ENCODE assay signal across 8 mouse cellular contexts in the genomic region with DNA sequence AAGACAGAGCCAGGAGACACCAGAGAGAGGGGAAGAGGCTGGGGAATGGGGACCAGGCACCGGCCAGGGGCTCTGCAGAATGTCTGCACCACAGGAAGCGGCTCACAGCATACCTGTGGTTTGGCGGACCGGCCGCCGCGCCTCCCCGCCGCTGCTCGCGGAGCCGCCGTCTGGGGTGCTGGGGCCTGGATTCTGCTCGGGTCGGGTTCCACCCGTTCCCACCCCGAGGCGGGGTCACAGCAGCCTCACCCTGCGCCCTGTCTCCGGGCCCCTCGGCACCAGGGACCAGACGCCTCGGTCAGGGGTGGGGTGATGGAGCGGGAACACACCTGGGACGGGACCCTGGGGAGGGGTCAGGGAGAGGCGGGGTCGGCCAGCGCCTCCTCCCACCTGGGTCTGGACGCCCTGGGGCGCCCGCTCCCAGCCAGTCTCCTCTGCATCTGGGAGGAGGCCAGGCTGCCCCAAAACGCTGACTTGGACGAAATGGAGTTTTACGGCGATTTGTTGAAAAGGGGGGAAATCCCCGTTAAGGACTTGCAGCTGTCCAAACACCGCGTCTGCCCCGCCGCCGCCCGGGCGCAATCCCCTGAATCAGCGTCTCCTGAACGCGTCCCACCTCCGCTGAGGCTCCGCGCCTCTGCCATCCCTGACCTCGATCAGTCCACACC. TPM values are rescaled to one million over a fixed set of nuclear protein-coding genes. Genes with fewer than 3 reads are reported as not detected.
DNase-seq lines count a peak whose midpoint lies in the region; ATAC-seq and TF ChIP-seq lines count a peak whose summit lies in the region.

No protein-coding gene starts in this region.

- ATAC-seq in heart, embryonic 12.5 days (ENCODE audit: insufficient number of reproducible peaks, low FRiP score): no peak
- ATAC-seq in forebrain, postnatal 0 days: no peak
- 0 out of 2 replicates have a peak, but pooled peaks have one; percentile 10 for ATAC-seq in megakaryocyte progenitor cell, adult 5-6 weeks (replicated peaks; ENCODE audit: poor library complexity)

- no peaks in the 10 kb centered on the region for H3K36me3 ChIP-seq in heart, embryonic 12.5 days
- no peaks in the 10 kb centered on the region for H3K36me3 ChIP-seq in ES-Bruce4 (ENCODE audit: control insufficient read depth, insufficient read depth, low read length, poor library complexity, severe bottlenecking)
- no peaks in the 10 kb centered on the region for H3K36me3 ChIP-seq in forebrain, postnatal 0 days (ENCODE audit: insufficient read depth)

- peaks cover 31% of the 10 kb centered on the region for H3K4me1 ChIP-seq in heart, embryonic 12.5 days (replicated peaks)
- peaks cover 6% of the 10 kb centered on the region for H3K4me1 ChIP-seq in ES-Bruce4 (ENCODE audit: control insufficient read depth, insufficient read depth, low read length)
- peaks cover 8% of the 10 kb centered on the region; the same call in 1 of the 2 replicates for H3K4me1 ChIP-seq in forebrain, postnatal 0 days (ENCODE audit: insufficient read depth)

- TF ChIP-seq EP300 in ES-Bruce4 (IDR thresholded peaks at IDR 0.05; ENCODE audit: insufficient read depth, low read depth, low read length): no peak

- WGBS in heart, embryonic 12.5 days: under 1% methylated on average over 46 of the region's 50 CpGs
- WGBS in forebrain, postnatal 0 days: 1% methylated on average over 45 of the region's 50 CpGs

- no peak for TF ChIP-seq POLR2A in ES-Bruce4 (IDR thresholded peaks at IDR 0.05; ENCODE audit: insufficient read depth, low read length)

- no peak for TF ChIP-seq CTCF in ES-Bruce4 (IDR thresholded peaks at IDR 0.05; ENCODE audit: low read depth, low read length)
- TF ChIP-seq CTCF in forebrain, postnatal 0 days (IDR thresholded peaks at IDR 0.05; ENCODE audit: low read depth): no peak

- H3K27ac ChIP-seq in heart, embryonic 12.5 days (ENCODE audit: poor library complexity, severe bottlenecking): no peak overlapping the region
- H3K27ac ChIP-seq in ES-Bruce4 (ENCODE audit: insufficient read depth, low read length): no peak overlapping the region
- H3K27ac ChIP-seq in forebrain, postnatal 0 days (ENCODE audit: low read depth, low read length): no peak overlapping the region

- peak overlapping the region; percentile 66 for H3K4me2 ChIP-seq in heart, embryonic 12.5 days
- peak overlapping the region; percentile 42 for H3K4me2 ChIP-seq in forebrain, postnatal 0 days (ENCODE audit: low read depth)

- DNase-seq in heart, postnatal 25 days (ENCODE audit: low spot score): no peak
- DNase-seq in forebrain, postnatal 0 days: no peak
- no peak for DNase-seq in left cerebral cortex, postnatal 10 days (ENCODE audit: extremely low spot score in 1 of 2, low spot score in 2 of 2)
- no peak for DNase-seq in ovary, postnatal 14 days (ENCODE audit: low spot score)
- DNase-seq in spleen, adult 18-20 months: no peak

- intact Hi-C loops in heart, postnatal 25 days (cut with DNase I): no loop called here
- intact Hi-C loops in left cerebral cortex, postnatal 10 days (cut with DNase I): no loop called here

- peak overlapping the region; percentile 37 for H3K4me3 ChIP-seq in heart, embryonic 12.5 days
- peak overlapping the region; percentile 54 for H3K4me3 ChIP-seq in ES-Bruce4 (ENCODE audit: low read depth, low read length)
- peak overlapping the region; percentile 17; the same call in 1 of the 2 replicates for H3K4me3 ChIP-seq in forebrain, postnatal 0 days (ENCODE audit: low read depth, low read length)

- H3K9me3 ChIP-seq in heart, embryonic 12.5 days (replicated peaks): peaks cover 3% of the 10 kb centered on the region
- H3K9me3 ChIP-seq in ES-Bruce4 (replicated peaks; ENCODE audit: control insufficient read depth, insufficient read depth, low read length, poor library complexity, severe bottlenecking): no peaks in the 10 kb centered on the region
- 0 out of 2 replicates have a peak, but pooled peaks cover 1% of the 10 kb centered on the region for H3K9me3 ChIP-seq in forebrain, postnatal 0 days (ENCODE audit: low read length)

- peak overlapping the region; percentile 27; the same call in 1 of the 2 replicates for H3K9ac ChIP-seq in heart, embryonic 12.5 days
- H3K9ac ChIP-seq in ES-Bruce4 (ENCODE audit: low read depth, poor library complexity, severe bottlenecking): peak overlapping the region; percentile 5; the same call in 1 of the 2 replicates
- no peak overlapping the region for H3K9ac ChIP-seq in forebrain, postnatal 0 days

- H3K27me3 ChIP-seq in heart, embryonic 12.5 days (replicated peaks): peaks cover 73% of the 10 kb centered on the region
- peaks cover 4% of the 10 kb centered on the region; the same call in 1 of the 2 replicates for H3K27me3 ChIP-seq in ES-Bruce4 (ENCODE audit: control insufficient read depth, insufficient read depth, low read length, poor library complexity, severe bottlenecking)
- peaks cover 51% of the 10 kb centered on the region for H3K27me3 ChIP-seq in forebrain, postnatal 0 days (ENCODE audit: insufficient read depth, low read length)

RNA-seq across cellular contexts. Expression of a gene that starts 14.5 kb away (rescaled TPM):
- 4.7 and 4.9 TPM in 2 replicates for polyA plus RNA-seq in heart, embryonic 12.5 days (2016; fragmentation: Nextera tagmentation; extraction: Ambion mirVana)
- under 1 TPM; 0.75 to 0.81 TPM for total RNA-seq in heart, postnatal 25 days (2021)
- 1.0 and 1.2 TPM in 2 replicates for polyA plus RNA-seq in ES-Bruce4 (2011; ENCODE audit: insufficient read depth, insufficient read length, low read depth, missing spikeins)
- total RNA-seq in forebrain, postnatal 0 days (2014; rRNA removed): 6.5 and 11.6 TPM in 2 replicates
- polyA plus RNA-seq in forebrain, postnatal 0 days (2015; fragmentation: Nextera tagmentation; extraction: Ambion mirVana): 2.5 and 3.0 TPM in 2 replicates
- total RNA-seq in megakaryocyte progenitor cell, adult 5-6 weeks (2015): not detected in 2 replicates
- not detected in 2 replicates for total RNA-seq in megakaryocyte progenitor cell, adult 5-6 weeks (2017)
- total RNA-seq in left cerebral cortex, postnatal 10 days (2021): 1 to 10 TPM in 1 of 2 experiments, under 1 TPM in 1; 0.92 to 1.0 TPM

RNA-seq across cellular contexts. Expression of a gene that starts 20.5 kb away (rescaled TPM):
- 37.4 and 38.8 TPM in 2 replicates for polyA plus RNA-seq in heart, embryonic 12.5 days (2016; fragmentation: Nextera tagmentation; extraction: Ambion mirVana)
- total RNA-seq in heart, postnatal 25 days (2021): 10 to 100 TPM; 11.4 to 11.9 TPM
- polyA plus RNA-seq in ES-Bruce4 (2011; ENCODE audit: insufficient read depth, insufficient read length, low read depth, missing spikeins): 31.4 and 35.7 TPM in 2 replicates
- total RNA-seq in forebrain, postnatal 0 days (2014; rRNA removed): 72.1 and 74.8 TPM in 2 replicates
- 77.8 and 83.3 TPM in 2 replicates for polyA plus RNA-seq in forebrain, postnatal 0 days (2015; fragmentation: Nextera tagmentation; extraction: Ambion mirVana)
- 6.6 and 9.3 TPM in 2 replicates for total RNA-seq in megakaryocyte progenitor cell, adult 5-6 weeks (2015)
- 27.9 and 34.4 TPM in 2 replicates for total RNA-seq in megakaryocyte progenitor cell, adult 5-6 weeks (2017)
- 10 to 100 TPM; 25.1 to 29.6 TPM for total RNA-seq in left cerebral cortex, postnatal 10 days (2021)

RNA-seq across cellular contexts. Expression of a gene that starts 24.4 kb away (rescaled TPM):
- polyA plus RNA-seq in heart, embryonic 12.5 days (2016; fragmentation: Nextera tagmentation; extraction: Ambion mirVana): 1.4 and 1.5 TPM in 2 replicates
- under 1 TPM; 0.28 to 0.44 TPM for total RNA-seq in heart, postnatal 25 days (2021)
- 4.8 and 5.9 TPM in 2 replicates for polyA plus RNA-seq in ES-Bruce4 (2011; ENCODE audit: insufficient read depth, insufficient read length, low read depth, missing spikeins)
- 2.1 and 3.4 TPM in 2 replicates for total RNA-seq in forebrain, postnatal 0 days (2014; rRNA removed)
- polyA plus RNA-seq in forebrain, postnatal 0 days (2015; fragmentation: Nextera tagmentation; extraction: Ambion mirVana): 9.7 and 16.3 TPM in 2 replicates
- total RNA-seq in megakaryocyte progenitor cell, adult 5-6 weeks (2015): not detected in 2 replicates
- total RNA-seq in megakaryocyte progenitor cell, adult 5-6 weeks (2017): not detected in 2 replicates
- total RNA-seq in left cerebral cortex, postnatal 10 days (2021): 1 to 10 TPM; 2.2 to 2.5 TPM

RNA-seq across cellular contexts. Expression of a gene that starts 38.9 kb away (rescaled TPM):
- polyA plus RNA-seq in heart, embryonic 12.5 days (2016; fragmentation: Nextera tagmentation; extraction: Ambion mirVana): 68.0 and 68.7 TPM in 2 replicates
- 10 to 100 TPM; 43.2 to 47.1 TPM for total RNA-seq in heart, postnatal 25 days (2021)
- polyA plus RNA-seq in ES-Bruce4 (2011; ENCODE audit: insufficient read depth, insufficient read length, low read depth, missing spikeins): 62.8 TPM in 2 replicates
- 143 TPM in 2 replicates for total RNA-seq in forebrain, postnatal 0 days (2014; rRNA removed)
- 199 and 202 TPM in 2 replicates for polyA plus RNA-seq in forebrain, postnatal 0 days (2015; fragmentation: Nextera tagmentation; extraction: Ambion mirVana)
- 33.5 and 38.5 TPM in 2 replicates for total RNA-seq in megakaryocyte progenitor cell, adult 5-6 weeks (2015)
- 54.6 and 61.8 TPM in 2 replicates for total RNA-seq in megakaryocyte progenitor cell, adult 5-6 weeks (2017)
- total RNA-seq in left cerebral cortex, postnatal 10 days (2021): 10 to 100 TPM; 89.7 to 99.2 TPM

RNA-seq across cellular contexts. Expression of a gene that starts 44.9 kb away (rescaled TPM):
- 73.9 and 76.4 TPM in 2 replicates for polyA plus RNA-seq in heart, embryonic 12.5 days (2016; fragmentation: Nextera tagmentation; extraction: Ambion mirVana)
- total RNA-seq in heart, postnatal 25 days (2021): 100 to 1,000 TPM; 255 to 285 TPM
- polyA plus RNA-seq in ES-Bruce4 (2011; ENCODE audit: insufficient read depth, insufficient read length, low read depth, missing spikeins): 29.0 and 31.9 TPM in 2 replicates
- 105 and 115 TPM in 2 replicates for total RNA-seq in forebrain, postnatal 0 days (2014; rRNA removed)
- polyA plus RNA-seq in forebrain, postnatal 0 days (2015; fragmentation: Nextera tagmentation; extraction: Ambion mirVana): 63.6 and 71.1 TPM in 2 replicates
- 18.8 and 21.1 TPM in 2 replicates for total RNA-seq in megakaryocyte progenitor cell, adult 5-6 weeks (2015)
- 35.8 and 39.6 TPM in 2 replicates for total RNA-seq in megakaryocyte progenitor cell, adult 5-6 weeks (2017)
- total RNA-seq in left cerebral cortex, postnatal 10 days (2021): 100 to 1,000 TPM; 218 to 226 TPM
